ENCODE assay signal across 22 mouse cellular contexts in the genomic region with DNA sequence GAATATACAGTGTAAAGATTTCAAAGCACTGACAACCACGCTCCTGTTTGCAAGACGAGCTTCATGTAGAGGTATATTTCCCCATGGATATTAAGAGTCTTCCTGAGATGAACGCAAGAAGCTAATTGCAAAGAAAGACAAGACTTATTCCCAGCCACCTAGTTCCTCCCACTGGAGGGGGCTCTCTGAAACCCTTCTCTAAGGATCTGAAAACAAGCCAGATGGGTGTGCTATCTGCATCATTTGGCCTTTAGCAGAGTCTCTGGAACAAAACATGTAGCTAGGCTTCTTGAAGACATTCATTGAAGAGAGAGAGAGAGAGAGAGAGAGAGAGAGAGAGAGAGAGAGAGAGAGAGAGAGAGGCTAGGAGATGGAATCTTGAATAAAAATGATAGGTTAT.
DNase-seq lines count a peak whose midpoint lies in the region; ATAC-seq lines count a peak whose summit lies in the region.
"Had no signal": no experiment of that assay in that cellular context is flagged by ENCODE, and none has a peak within 500 bp of the region (broad histone marks: within the 10 kb centered on the region; RNA-seq: fewer than 3 reads in every experiment).

No protein-coding gene starts in this region.

- WGBS in hindbrain, embryonic 12.5 days = 75% methylated on average over 3 of the region's 3 CpGs
- WGBS in hindbrain, embryonic 11.5 days = 84% methylated on average over 3 of the region's 3 CpGs
- WGBS in neural tube, embryonic 13.5 days = 75% methylated on average over 3 of the region's 3 CpGs
- 67% methylated on average over 3 of the region's 3 CpGs for WGBS in forebrain, embryonic 14.5 days

- H3K9ac ChIP-seq in hindbrain, embryonic 12.5 days = no peak overlapping the region
- no peak overlapping the region for H3K9ac ChIP-seq in hindbrain, embryonic 11.5 days (ENCODE audit: low read depth, low read length)
- H3K9ac ChIP-seq in neural tube, embryonic 13.5 days = no peak overlapping the region
- H3K9ac ChIP-seq in forebrain, embryonic 14.5 days (ENCODE audit: low read length) = no peak overlapping the region

- peaks cover 32% of the 10 kb centered on the region for H3K4me1 ChIP-seq in hindbrain, embryonic 12.5 days
- 0 out of 2 replicates have a peak, but pooled peaks cover 2% of the 10 kb centered on the region for H3K4me1 ChIP-seq in hindbrain, embryonic 11.5 days (replicated peaks; ENCODE audit: control insufficient read depth, insufficient read depth, low read length)
- peaks cover 53% of the 10 kb centered on the region for H3K4me1 ChIP-seq in neural tube, embryonic 13.5 days (replicated peaks)
- H3K4me1 ChIP-seq in forebrain, embryonic 14.5 days (ENCODE audit: control insufficient read depth, insufficient read depth, low read length) = peaks cover 43% of the 10 kb centered on the region

- no peak overlapping the region for H3K4me3 ChIP-seq in hindbrain, embryonic 12.5 days
- no peak overlapping the region for H3K4me3 ChIP-seq in hindbrain, embryonic 11.5 days (ENCODE audit: low read depth, low read length)
- H3K4me3 ChIP-seq in neural tube, embryonic 13.5 days = no peak overlapping the region
- H3K4me3 ChIP-seq in forebrain, embryonic 14.5 days (ENCODE audit: low read depth, low read length) = no peak overlapping the region
- H3K4me3 ChIP-seq: megakaryocyte, embryonic 14.5 days had no signal

- no peaks in the 10 kb centered on the region for H3K9me3 ChIP-seq in hindbrain, embryonic 12.5 days (replicated peaks)
- H3K9me3 ChIP-seq in hindbrain, embryonic 11.5 days (ENCODE audit: control insufficient read depth, low read length) = no peaks in the 10 kb centered on the region
- H3K9me3 ChIP-seq in neural tube, embryonic 13.5 days = no peaks in the 10 kb centered on the region
- H3K9me3 ChIP-seq in forebrain, embryonic 14.5 days (replicated peaks; ENCODE audit: control insufficient read depth, low read length) = no peaks in the 10 kb centered on the region
- H3K9me3 ChIP-seq: megakaryocyte, embryonic 14.5 days had no signal

- intact Hi-C loops in heart, postnatal 25 days (cut with DNase I) = no loop called here

- no peak for DNase-seq in hindbrain, embryonic 11.5 days (ENCODE audit: low spot score)
- no peak for DNase-seq in neural tube, embryonic 10.5 days (ENCODE audit: extremely low spot score, low spot score)
- peak; percentile 75 for DNase-seq in forebrain, embryonic 14.5 days (ENCODE audit: low spot score)
- DNase-seq in thymus, postnatal 14 days = no peak
- DNase-seq in ovary, postnatal 36 days (ENCODE audit: low spot score) = no peak
- no peak for DNase-seq in heart, postnatal 25 days (ENCODE audit: low spot score)
- DNase-seq: adrenal gland, postnatal 25 days; cerebellum, adult 11-12 months; cerebellum, postnatal 14 days; gastrocnemius, postnatal 10 days; heart, adult 11 months; heart, postnatal 4 days; layer of hippocampus, postnatal 36 days; liver; lung, postnatal 14 days; right cerebral cortex, adult 18-20 months; thymus, postnatal 4 days had no signal

- peak overlapping the region; percentile 40; the same call in 1 of the 2 replicates for H3K27ac ChIP-seq in hindbrain, embryonic 12.5 days
- no peak overlapping the region for H3K27ac ChIP-seq in hindbrain, embryonic 11.5 days (ENCODE audit: low read depth, low read length)
- H3K27ac ChIP-seq in neural tube, embryonic 13.5 days (replicated peaks) = peak overlapping the region; percentile 84
- peak overlapping the region; percentile 83 for H3K27ac ChIP-seq in forebrain, embryonic 14.5 days (ENCODE audit: low read depth, low read length)

- H3K27me3 ChIP-seq in hindbrain, embryonic 12.5 days = no peaks in the 10 kb centered on the region
- H3K27me3 ChIP-seq in hindbrain, embryonic 11.5 days (ENCODE audit: control insufficient read depth, insufficient read depth, low read length) = no peaks in the 10 kb centered on the region
- H3K27me3 ChIP-seq in neural tube, embryonic 13.5 days = no peaks in the 10 kb centered on the region
- no peaks in the 10 kb centered on the region for H3K27me3 ChIP-seq in forebrain, embryonic 14.5 days (replicated peaks; ENCODE audit: control insufficient read depth, insufficient read depth, low read length)
- H3K27me3 ChIP-seq: megakaryocyte, embryonic 14.5 days had no signal

- no peak for ATAC-seq in hindbrain, embryonic 12.5 days (ENCODE audit: low FRiP score)
- no peak for ATAC-seq in hindbrain, embryonic 11.5 days (ENCODE audit: low FRiP score)
- ATAC-seq in neural tube, embryonic 13.5 days (ENCODE audit: low read depth) = no peak
- ATAC-seq in forebrain, embryonic 14.5 days = no peak
- ATAC-seq: intestine, embryonic 16.5 days had no signal

- H3K4me2 ChIP-seq in hindbrain, embryonic 12.5 days (replicated peaks) = no peak overlapping the region
- no peak overlapping the region for H3K4me2 ChIP-seq in hindbrain, embryonic 11.5 days (replicated peaks; ENCODE audit: low read depth, low read length)
- no peak overlapping the region for H3K4me2 ChIP-seq in neural tube, embryonic 13.5 days
- H3K4me2 ChIP-seq in forebrain, embryonic 14.5 days (ENCODE audit: low read length) = no peak overlapping the region

- no peaks in the 10 kb centered on the region for H3K36me3 ChIP-seq in hindbrain, embryonic 12.5 days
- H3K36me3 ChIP-seq in hindbrain, embryonic 11.5 days (ENCODE audit: control insufficient read depth, insufficient read depth, low read length) = no peaks in the 10 kb centered on the region
- H3K36me3 ChIP-seq in neural tube, embryonic 13.5 days = no peaks in the 10 kb centered on the region
- H3K36me3 ChIP-seq in forebrain, embryonic 14.5 days (ENCODE audit: control insufficient read depth, insufficient read depth, low read length) = no peaks in the 10 kb centered on the region
- H3K36me3 ChIP-seq: G1E had no signal
